Mouse (Mus musculus): ENCODE measurements around the gene Pgbd5. TPM values are rescaled to one million over a fixed set of nuclear protein-coding genes. Genes with fewer than 3 reads are reported as not detected.

Gene Pgbd5
- total RNA-seq, 2 experiments from 2014 or later = 1.1 to 1.3 TPM

GRCm38 (mm10) chr8:124395392-124395791 lies 44.1 kb downstream of the Pgbd5 start:
- DNase-seq (ENCODE audit: low spot score) = no peak
- intact Hi-C loops (cut with DNase I) = loop anchor here (10.0 kb wide), 1 partner anchor 279 kb away; no protein-coding TSS in a partner anchor

- no peak for DNase-seq (ENCODE audit: low spot score)
- intact Hi-C loops (cut with DNase I) = loop anchor here (10.0 kb wide), 1 partner anchor 280 kb away; no protein-coding TSS in a partner anchor
Observed at GRCm38 (mm10) chr8:124394951-124395350, 44.5 kb downstream of the Pgbd5 start.

GRCm38 (mm10) chr8:124393927-124394326 lies 45.5 kb downstream of the Pgbd5 start:
- intact Hi-C loops (cut with DNase I) = loop anchor here (10.0 kb wide), 1 partner anchor 281 kb away; no protein-coding TSS in a partner anchor
- no peak for DNase-seq (ENCODE audit: low spot score)

GRCm38 (mm10) chr8:124393013-124393412 lies 46.4 kb downstream of the Pgbd5 start:
- intact Hi-C loops (cut with DNase I) = loop anchor here (10.0 kb wide), 1 partner anchor 282 kb away; no protein-coding TSS in a partner anchor

GRCm38 (mm10) chr8:124392271-124393012 lies 47.0 kb downstream of the Pgbd5 start:
- intact Hi-C loops (cut with DNase I) = loop anchor here (10.0 kb wide), 1 partner anchor 282 kb away; no protein-coding TSS in a partner anchor
- no peak for DNase-seq (ENCODE audit: low spot score)

More at GRCm38 (mm10) chr8:124393013-124393412, 46.4 kb downstream of the Pgbd5 start:
- no peak for DNase-seq (ENCODE audit: low spot score)

GRCm38 (mm10) chr8:124391191-124391590 lies 48.3 kb downstream of the Pgbd5 start:
- no peak for DNase-seq (ENCODE audit: low spot score)
- intact Hi-C loops (cut with DNase I) = loop anchor here (10.0 kb wide), 1 partner anchor 284 kb away; no protein-coding TSS in a partner anchor

- no peak for DNase-seq (ENCODE audit: low spot score)
- intact Hi-C loops (cut with DNase I) = no loop called here
Observed at GRCm38 (mm10) chr8:124389495-124389894, 50.0 kb downstream of the Pgbd5 start.

- no peak for DNase-seq (ENCODE audit: low spot score)
- intact Hi-C loops (cut with DNase I) = no loop called here
Observed at GRCm38 (mm10) chr8:124386225-124386899, 53.1 kb downstream of the Pgbd5 start.

GRCm38 (mm10) chr8:124384336-124384735 lies 55.1 kb downstream of the Pgbd5 start:
- no peak for DNase-seq (ENCODE audit: low spot score)
- intact Hi-C loops (cut with DNase I) = no loop called here

- intact Hi-C loops (cut with DNase I) = no loop called here
- DNase-seq (ENCODE audit: low spot score) = no peak
Observed at GRCm38 (mm10) chr8:124382235-124382634, 57.2 kb downstream of the Pgbd5 start.

- DNase-seq (ENCODE audit: low spot score) = no peak
Observed at GRCm38 (mm10) chr8:124379289-124379688, 60.2 kb downstream of the Pgbd5 start.

GRCm38 (mm10) chr8:124376406-124376805 lies 63.1 kb downstream of the Pgbd5 start:
- intact Hi-C loops (cut with DNase I) = no loop called here
- no peak for DNase-seq (ENCODE audit: low spot score)

More at GRCm38 (mm10) chr8:124379289-124379688, 60.2 kb downstream of the Pgbd5 start:
- intact Hi-C loops (cut with DNase I) = no loop called here

- DNase-seq (ENCODE audit: low spot score) = no peak
- intact Hi-C loops (cut with DNase I) = no loop called here
Observed at GRCm38 (mm10) chr8:124375727-124376126, 63.7 kb downstream of the Pgbd5 start.

GRCm38 (mm10) chr8:124375168-124375567 lies 64.3 kb downstream of the Pgbd5 start:
- no peak for DNase-seq (ENCODE audit: low spot score)
- intact Hi-C loops (cut with DNase I) = no loop called here

- intact Hi-C loops (cut with DNase I) = no loop called here
- no peak for DNase-seq (ENCODE audit: low spot score)
Observed at GRCm38 (mm10) chr8:124373753-124374152, 65.7 kb downstream of the Pgbd5 start.

GRCm38 (mm10) chr8:124371410-124372123 lies 67.9 kb downstream of the Pgbd5 start:
- intact Hi-C loops (cut with DNase I) = no loop called here
- DNase-seq (ENCODE audit: low spot score) = no peak

- intact Hi-C loops (cut with DNase I) = no loop called here
Observed at GRCm38 (mm10) chr8:124370422-124371183, 68.9 kb downstream of the Pgbd5 start.

GRCm38 (mm10) chr8:124368213-124368612 lies 71.2 kb downstream of the Pgbd5 start:
- intact Hi-C loops (cut with DNase I) = no loop called here
- no peak for DNase-seq (ENCODE audit: low spot score)

More at GRCm38 (mm10) chr8:124370422-124371183, 68.9 kb downstream of the Pgbd5 start:
- DNase-seq (ENCODE audit: low spot score) = no peak

GRCm38 (mm10) chr8:124363337-124363736 lies 76.1 kb downstream of the Pgbd5 start:
- intact Hi-C loops (cut with DNase I) = no loop called here
- DNase-seq (ENCODE audit: low spot score) = no peak
